Mouse (Mus musculus) intestine, embryonic 15.5 days (tissue): ENCODE measurements around the gene H2-Ob. TPM values are rescaled to one million over a fixed set of nuclear protein-coding genes. Genes with fewer than 3 reads are reported as not detected.

ENCODE experiments used
- ATAC-seq: fragments of 200-750 bp; cut with Nextera tagmentation; 2 replicates; pipeline ENCODE4 v1.8.0; 2017; ENCODE audit warnings: moderate TSS enrichment, moderate library complexity
- H3K27ac ChIP-seq: fragments of 300-500 bp; sonication (generic); 2 replicates; pipeline ENCODE4 v1.5.1; 2015; ENCODE audit warnings: mild to moderate bottlenecking, inconsistent platforms
- H3K27me3 ChIP-seq: fragments of 300-500 bp; sonication (generic); replicated peaks from 2 replicates; pipeline ENCODE4 v1.6.1; 2015; ENCODE audit warnings: inconsistent platforms
- H3K36me3 ChIP-seq: fragments of 300-500 bp; sonication (generic); 2 replicates; pipeline ENCODE4 v1.6.1; 2015; ENCODE audit warnings: inconsistent platforms
- H3K4me1 ChIP-seq: fragments of 300-500 bp; sonication (generic); replicated peaks from 2 replicates; pipeline ENCODE4 v1.6.1; 2015; ENCODE audit warnings: inconsistent platforms
- H3K4me2 ChIP-seq: fragments of 300-500 bp; sonication (generic); replicated peaks from 2 replicates; pipeline ENCODE4 v1.6.1; 2015; ENCODE audit warnings: mild to moderate bottlenecking, inconsistent platforms
- H3K4me3 ChIP-seq: fragments of 300-500 bp; sonication (generic); replicated peaks from 2 replicates; pipeline ENCODE4 v1.5.1; 2015; ENCODE audit warnings: inconsistent platforms
- H3K9ac ChIP-seq: fragments of 300-500 bp; sonication (generic); 2 replicates; pipeline ENCODE4 v1.6.1; 2015; ENCODE audit warnings: inconsistent platforms
- H3K9me3 ChIP-seq: fragments of 300-500 bp; sonication (generic); 2 replicates; pipeline ENCODE4 v1.6.1; 2016; ENCODE audit warnings: inconsistent platforms
- WGBS: fragments of 180-500 bp; shearing (Covaris S2); methylation state at CpG from one replicate; pipeline ENCODE4 v1.1.7; 2015; 5-methylcytosine and 5-hydroxymethylcytosine counted together
- polyA plus RNA-seq: library from polyadenylated mRNA; unstranded; fragments of >200 nt; fragmentation: Nextera tagmentation; extraction: Ambion mirVana; gene quantifications from 2 replicates; pipeline ENCODE4 v1.2.1, GENCODE M21; 2015

Gene H2-Ob
- polyA plus RNA-seq, 1 experiment from 2014 or later: 0.13 TPM

- ATAC-seq: no peak
- H3K9me3 ChIP-seq: no peaks in the 10 kb centered on the region
- WGBS: 73% methylated on average over 11 of the region's 11 CpGs
- no peak within 1 kb of the TSS for H3K27ac ChIP-seq
- no peak within 1 kb of the TSS for H3K4me2 ChIP-seq
- H3K36me3 ChIP-seq: no peaks in the 10 kb centered on the region
- H3K9ac ChIP-seq: no peak within 1 kb of the TSS
- no peaks in the 10 kb centered on the region for H3K4me1 ChIP-seq
- H3K4me3 ChIP-seq: no peak within 1 kb of the TSS
- H3K27me3 ChIP-seq: no peaks in the 10 kb centered on the region; the same call in 1 of the 2 replicates
Measured at GRCm38 (mm10) chr17:34257594-34258375, 19.1 kb downstream of the H2-Ob start, which contains the start of gene H2-Ab1. TSS of gene H2-Ab1 (plus strand) at chr17:34257689.

- Histone ChIP-seq H3K36me3 (no peaks in the 10 kb centered on the region), H3K9ac (no peak overlapping the region), H3K4me3 (no peak overlapping the region), H3K27me3 (peaks cover 13% of the 10 kb centered on the region), H3K4me1 (peaks cover 18% of the 10 kb centered on the region), H3K27ac (no peak overlapping the region), H3K4me2 (no peak overlapping the region), H3K9me3 (no peaks in the 10 kb centered on the region)
- 44% methylated on average over 5 of the region's 5 CpGs for WGBS
- no peak for ATAC-seq
Measured at GRCm38 (mm10) chr17:34260551-34260950, 21.8 kb downstream of the H2-Ob start.

GRCm38 (mm10) chr17:34261502-34261901 lies 22.8 kb downstream of the H2-Ob start:
- H3K27me3 ChIP-seq: peaks cover 13% of the 10 kb centered on the region
- H3K36me3 ChIP-seq: no peaks in the 10 kb centered on the region
- H3K9ac ChIP-seq: no peak overlapping the region
- no peak overlapping the region for H3K4me3 ChIP-seq
- no peak overlapping the region for H3K27ac ChIP-seq
- WGBS: 22% methylated on average over 4 of the region's 4 CpGs
- H3K4me1 ChIP-seq: peaks cover 18% of the 10 kb centered on the region
- no peaks in the 10 kb centered on the region for H3K9me3 ChIP-seq
- H3K4me2 ChIP-seq: no peak overlapping the region
- ATAC-seq: peak; percentile 53; the same call in 1 of the 2 replicates

- Histone ChIP-seq H3K9ac (peak overlapping the region; percentile 26; the same call in 1 of the 2 replicates), H3K4me1 (peaks cover 18% of the 10 kb centered on the region), H3K36me3 (no peaks in the 10 kb centered on the region), H3K4me3 (peak overlapping the region; percentile 54), H3K27ac (no peak overlapping the region), H3K9me3 (no peaks in the 10 kb centered on the region), H3K27me3 (peaks cover 13% of the 10 kb centered on the region), H3K4me2 (peak overlapping the region; percentile 98)
- peak; percentile 84 for ATAC-seq
- WGBS: 1% methylated on average over 8 of the region's 8 CpGs
Measured at GRCm38 (mm10) chr17:34263068-34263467, 24.4 kb downstream of the H2-Ob start.

GRCm38 (mm10) chr17:34263811-34264371 lies 25.2 kb downstream of the H2-Ob start:
- H3K9me3 ChIP-seq: no peaks in the 10 kb centered on the region
- peaks cover 18% of the 10 kb centered on the region for H3K4me1 ChIP-seq
- no peak overlapping the region for H3K27ac ChIP-seq
- H3K4me3 ChIP-seq: peak overlapping the region; percentile 54
- peak overlapping the region; percentile 98 for H3K4me2 ChIP-seq
- ATAC-seq: no peak
- peaks cover 13% of the 10 kb centered on the region for H3K27me3 ChIP-seq
- WGBS: 7% methylated on average over 14 of the region's 14 CpGs
- H3K36me3 ChIP-seq: no peaks in the 10 kb centered on the region
- H3K9ac ChIP-seq: no peak overlapping the region

- WGBS: 1% methylated on average over 92 of the region's 93 CpGs
- Histone ChIP-seq H3K4me1 (peaks cover 18% of the 10 kb centered on the region), H3K4me3 (peak overlapping the region; percentile 54), H3K4me2 (peak overlapping the region; percentile 98), H3K36me3 (no peaks in the 10 kb centered on the region), H3K9ac (peak overlapping the region; percentile 61), H3K27ac (no peak overlapping the region), H3K9me3 (no peaks in the 10 kb centered on the region), H3K27me3 (peaks cover 13% of the 10 kb centered on the region; the same call in 1 of the 2 replicates)
- ATAC-seq: peak; percentile 58
Measured at GRCm38 (mm10) chr17:34264452-34265351, 26.0 kb downstream of the H2-Ob start.

GRCm38 (mm10) chr17:34268262-34268661 lies 29.6 kb downstream of the H2-Ob start:
- ATAC-seq: no peak
- 75% methylated on average over 2 of the region's 2 CpGs for WGBS
- H3K27me3 ChIP-seq: peaks cover 11% of the 10 kb centered on the region; the same call in 1 of the 2 replicates

GRCm38 (mm10) chr17:34268748-34269147 lies 30.0 kb downstream of the H2-Ob start:
- peaks cover 13% of the 10 kb centered on the region for H3K4me1 ChIP-seq
- 90% methylated on average over 2 of the region's 2 CpGs for WGBS
- no peak for ATAC-seq
- H3K4me3 ChIP-seq: no peak overlapping the region
- H3K36me3 ChIP-seq: no peaks in the 10 kb centered on the region
- H3K9me3 ChIP-seq: no peaks in the 10 kb centered on the region
- H3K4me2 ChIP-seq: no peak overlapping the region
- H3K27ac ChIP-seq: no peak overlapping the region
- peaks cover 7% of the 10 kb centered on the region; the same call in 1 of the 2 replicates for H3K27me3 ChIP-seq
- no peak overlapping the region for H3K9ac ChIP-seq

More at GRCm38 (mm10) chr17:34268262-34268661, 29.6 kb downstream of the H2-Ob start:
- H3K27ac ChIP-seq: no peak overlapping the region
- H3K4me2 ChIP-seq: no peak overlapping the region
- H3K9ac ChIP-seq: no peak overlapping the region
- peaks cover 14% of the 10 kb centered on the region for H3K4me1 ChIP-seq
- H3K9me3 ChIP-seq: no peaks in the 10 kb centered on the region
- H3K36me3 ChIP-seq: no peaks in the 10 kb centered on the region
- no peak overlapping the region for H3K4me3 ChIP-seq

- peaks cover 4% of the 10 kb centered on the region for H3K4me1 ChIP-seq
- no peak for ATAC-seq
- H3K27me3 ChIP-seq: peaks cover 6% of the 10 kb centered on the region; the same call in 1 of the 2 replicates
- H3K36me3 ChIP-seq: no peaks in the 10 kb centered on the region
- 73% methylated on average over 4 of the region's 4 CpGs for WGBS
- H3K4me3 ChIP-seq: no peak overlapping the region
- H3K4me2 ChIP-seq: no peak overlapping the region
- no peak overlapping the region for H3K27ac ChIP-seq
- no peak overlapping the region for H3K9ac ChIP-seq
- H3K9me3 ChIP-seq: no peaks in the 10 kb centered on the region
Measured at GRCm38 (mm10) chr17:34269817-34270216, 31.1 kb downstream of the H2-Ob start.

GRCm38 (mm10) chr17:34270230-34270629 lies 31.5 kb downstream of the H2-Ob start:
- Histone ChIP-seq H3K9ac (no peak overlapping the region), H3K27ac (no peak overlapping the region), H3K27me3 (peaks cover 2% of the 10 kb centered on the region; the same call in 1 of the 2 replicates), H3K4me2 (no peak overlapping the region), H3K9me3 (no peaks in the 10 kb centered on the region), H3K36me3 (no peaks in the 10 kb centered on the region), H3K4me1 (peaks cover under 1% of the 10 kb centered on the region; the same call in 1 of the 2 replicates), H3K4me3 (no peak overlapping the region)
- no peak for ATAC-seq
- WGBS: 82% methylated on average over 2 of the region's 2 CpGs

GRCm38 (mm10) chr17:34270940-34271339 lies 32.2 kb downstream of the H2-Ob start:
- WGBS: 78% methylated on average over 2 of the region's 2 CpGs
- no peak for ATAC-seq

GRCm38 (mm10) chr17:34272102-34272501 lies 33.4 kb downstream of the H2-Ob start:
- WGBS: 75% methylated on average over 1 of the region's 1 CpGs
- Histone ChIP-seq H3K4me2 (no peak overlapping the region), H3K4me1 (no peaks in the 10 kb centered on the region), H3K27me3 (no peaks in the 10 kb centered on the region), H3K4me3 (no peak overlapping the region), H3K27ac (no peak overlapping the region), H3K9me3 (no peaks in the 10 kb centered on the region), H3K9ac (no peak overlapping the region), H3K36me3 (no peaks in the 10 kb centered on the region)
- ATAC-seq: no peak

More at GRCm38 (mm10) chr17:34270940-34271339, 32.2 kb downstream of the H2-Ob start:
- Histone ChIP-seq H3K27ac (no peak overlapping the region), H3K9me3 (no peaks in the 10 kb centered on the region), H3K9ac (no peak overlapping the region), H3K4me1 (no peaks in the 10 kb centered on the region), H3K27me3 (no peaks in the 10 kb centered on the region), H3K36me3 (no peaks in the 10 kb centered on the region), H3K4me2 (no peak overlapping the region), H3K4me3 (no peak overlapping the region)
